Mouse (Mus musculus): ENCODE data around the gene Smim27.

DNA sequence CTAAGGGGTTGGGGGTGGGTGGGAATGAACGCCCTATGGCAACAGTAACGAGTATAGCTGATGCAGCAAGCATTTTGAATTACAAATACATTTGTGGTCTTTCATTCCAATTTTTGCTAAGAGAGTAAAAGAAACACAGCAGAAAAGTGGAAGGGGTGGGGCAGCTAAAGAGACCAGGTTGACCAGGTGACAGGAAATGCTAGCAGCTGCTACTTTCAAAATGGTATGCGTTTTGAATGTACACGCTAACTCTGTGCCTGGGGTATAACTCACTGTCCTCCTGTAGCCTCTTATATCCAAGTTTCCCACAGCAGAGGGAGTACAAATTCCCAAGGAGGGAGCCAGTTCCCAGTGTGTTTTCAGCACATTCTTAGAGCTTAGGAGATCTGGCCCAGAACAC is 32.5 kb upstream of the Smim27 start:
- TF ChIP-seq EP300 (IDR thresholded peaks at IDR 0.05; ENCODE audit: low read depth) (no peak), CTCF (IDR thresholded peaks at IDR 0.05; ENCODE audit: low read depth) (no peak)

All from liver, embryonic 14.5 days (tissue).